Mouse (Mus musculus) bone marrow macrophage, adult 2 months (primary cell): Measurements from ENCODE around the gene Mbd3.

Experiments
- CTCF ChIP-seq: IDR thresholded peaks from 2 replicates; pipeline ENCODE4 v1.5.1; 2012; ENCODE audit warnings: low read depth, mild to moderate bottlenecking, low read length, moderate library complexity
- POLR2A ChIP-seq: IDR thresholded peaks from 2 replicates; pipeline ENCODE4 v1.6.1; 2012; ENCODE audit warnings: mild to moderate bottlenecking, low read depth, low read length, borderline replicate concordance

- TF ChIP-seq POLR2A (no peak), CTCF (no peak)
Observed at GRCm38 (mm10) chr10:80430375-80430980, 31.1 kb upstream of the Mbd3 start.
